Mouse (Mus musculus) ES-Bruce4 (cell line): Measurements from ENCODE around the gene Cwf19l1.

Source experiments
- CTCF ChIP-seq: IDR thresholded peaks from one replicate; pipeline ENCODE4 v1.8.1; 2011; ENCODE audit warnings: low read depth, low read length
- POLR2A ChIP-seq: IDR thresholded peaks from one replicate; pipeline ENCODE4 v1.8.1; 2011; ENCODE audit warnings: low read length; ENCODE audit not compliant: insufficient read depth

DNA sequence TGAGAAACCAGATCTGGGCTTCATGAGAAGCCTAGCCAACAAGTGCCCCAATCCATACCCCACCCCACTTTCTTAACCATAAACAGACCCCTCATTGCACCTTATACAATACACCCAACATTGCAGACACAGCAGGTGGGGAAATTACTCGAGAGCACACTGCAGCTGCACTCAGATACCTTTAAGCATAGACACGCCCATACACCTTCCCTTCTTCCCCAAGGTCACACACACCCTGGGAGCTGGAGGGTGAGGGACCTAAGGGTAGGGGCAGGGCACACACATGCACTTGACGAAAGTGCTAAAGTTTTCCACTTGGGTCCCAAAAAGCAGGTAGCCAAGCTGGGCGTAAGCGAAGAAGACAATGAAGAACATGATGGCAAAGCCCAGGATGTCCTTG lies 18.1 kb upstream of the Cwf19l1 start:
- TF ChIP-seq POLR2A (no peak), CTCF (no peak)
